Mouse (Mus musculus): ENCODE data around the gene Myl9.

Myl9 gene

DNA sequence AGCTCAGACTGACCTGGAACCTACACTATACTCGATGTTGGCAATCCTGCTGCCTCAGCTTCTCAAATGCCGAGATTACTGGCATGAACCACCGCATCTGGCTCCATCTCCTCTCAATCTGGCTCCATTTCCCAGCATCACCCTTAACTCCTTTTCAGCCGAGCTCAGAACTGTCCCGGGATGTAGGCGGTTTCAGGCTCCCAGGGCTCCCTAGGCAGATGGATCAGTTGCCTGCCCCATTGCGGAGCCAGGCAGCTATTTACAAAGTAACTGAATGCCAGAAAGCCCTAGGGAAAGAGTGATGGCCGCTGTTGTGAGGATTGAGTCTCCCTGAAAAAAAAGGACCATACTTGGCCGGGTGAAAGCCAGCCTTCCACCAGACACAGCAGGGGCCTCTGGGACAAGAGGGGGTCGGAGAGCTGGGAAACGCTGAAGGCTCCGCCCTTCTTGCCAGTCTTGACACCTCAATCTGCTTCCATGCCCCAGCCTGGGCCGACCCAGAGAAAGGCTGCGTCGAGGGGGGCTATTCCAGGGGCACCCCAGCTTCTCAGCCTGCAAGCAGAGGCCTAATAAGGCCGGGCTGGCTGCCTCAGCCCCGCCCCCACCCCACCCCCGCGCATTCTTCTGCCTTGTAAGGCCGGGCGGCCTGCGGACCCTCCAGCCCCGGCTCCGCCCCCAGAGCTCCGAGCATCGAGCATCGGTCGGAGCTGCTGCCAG lies at the start of gene Myl9:
Gene Myl9, plus strand, starts transcription at position 683 of the 717 bp plus-strand sequence.
- no peak for DNase-seq (ENCODE audit: extremely low read depth, low read depth)

GRCm38 (mm10) chr2:156726344-156726743 lies 48.9 kb upstream of the Myl9 start:
- DNase-seq (ENCODE audit: extremely low read depth, low read depth), result no peak

DNA sequence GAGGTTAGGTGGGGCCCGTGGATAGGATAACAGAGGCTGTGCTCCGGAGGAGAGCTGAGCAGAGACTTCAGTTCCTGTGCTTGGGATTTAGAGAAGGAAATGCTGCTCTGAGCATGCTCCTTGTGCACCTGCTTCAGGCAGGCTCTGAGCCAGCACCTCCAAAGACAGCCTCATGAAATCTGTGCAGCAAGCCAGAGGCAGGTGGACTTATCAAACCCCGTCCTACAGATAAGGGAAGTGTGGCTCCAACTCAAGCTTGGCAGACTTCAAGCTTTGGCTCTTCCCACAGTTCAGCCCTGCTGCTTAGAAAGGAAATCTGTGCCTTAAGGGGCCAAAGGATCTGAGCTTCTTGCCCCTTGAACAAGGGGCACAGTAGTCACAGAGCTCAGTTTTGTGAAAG lies 48.3 kb upstream of the Myl9 start:
- no peak for DNase-seq (ENCODE audit: extremely low read depth, low read depth)

DNA sequence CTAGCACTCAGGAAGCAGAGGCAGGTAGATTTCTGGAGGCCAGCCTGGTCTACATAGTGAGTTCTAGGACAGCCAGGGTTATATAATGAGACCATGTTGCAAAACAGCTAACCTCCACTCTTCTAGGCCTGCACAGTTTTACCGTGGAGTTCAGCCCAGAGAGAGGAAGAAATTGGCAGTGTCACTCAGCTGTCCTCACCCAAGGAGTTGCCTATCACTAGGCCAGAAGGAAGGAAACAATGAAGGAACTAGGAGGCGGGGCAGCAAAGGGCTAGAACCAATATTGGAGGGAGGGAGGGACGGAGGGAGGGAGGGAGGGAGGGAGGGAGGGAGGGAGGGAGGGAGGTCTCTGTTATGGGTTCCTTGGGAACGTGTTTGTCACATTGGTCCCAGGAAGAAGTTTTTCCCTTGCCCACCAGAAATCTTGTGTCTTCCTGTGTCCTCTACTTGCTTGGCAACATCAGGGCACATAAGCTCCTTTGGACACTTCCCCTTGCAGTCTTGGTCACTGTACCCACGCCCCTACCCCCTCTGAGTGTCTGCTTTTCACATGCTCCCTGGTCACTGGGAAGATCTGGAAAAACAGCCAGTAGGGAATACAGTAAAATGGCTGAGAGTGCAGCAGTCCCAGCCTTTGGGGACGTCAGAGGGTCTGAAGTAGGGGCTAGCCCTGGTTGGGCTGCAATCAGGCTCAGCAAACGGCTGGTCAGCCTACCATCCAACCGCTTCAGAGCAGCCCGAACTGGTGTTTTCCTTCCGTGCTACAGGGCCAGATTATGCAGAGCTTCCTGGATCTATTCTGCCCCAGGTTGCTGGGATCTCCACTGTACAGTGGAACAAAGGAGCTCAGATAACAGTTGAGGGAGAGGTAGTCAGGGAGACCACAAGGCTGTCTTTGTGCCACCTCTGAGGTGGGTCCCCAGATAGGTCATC lies 45.4 kb upstream of the Myl9 start:
- peak; percentile 84 for DNase-seq (ENCODE audit: extremely low read depth, low read depth)

DNA sequence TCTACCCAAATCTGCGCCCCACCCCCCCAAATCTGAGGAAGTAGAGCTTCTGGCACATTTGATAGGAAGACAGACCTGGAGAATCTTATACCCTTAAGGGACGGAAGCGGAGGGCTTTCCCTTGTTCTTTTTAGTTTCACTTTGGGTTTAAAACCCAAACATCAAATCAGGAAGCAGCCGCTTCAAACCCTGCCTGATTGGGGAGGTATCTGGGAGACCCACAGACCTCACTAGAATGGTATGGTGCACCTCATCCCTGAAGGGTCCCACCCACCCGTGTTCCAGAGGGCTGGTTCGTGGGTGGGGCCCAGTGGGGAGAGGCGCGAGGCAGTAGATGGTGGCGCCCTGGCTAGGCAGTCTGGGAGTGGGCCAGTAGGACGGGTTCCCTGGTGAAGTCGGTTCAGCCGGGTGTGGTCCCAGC lies 44.7 kb upstream of the Myl9 start:
- DNase-seq (ENCODE audit: extremely low read depth, low read depth), result peak; percentile 78

- DNase-seq (ENCODE audit: extremely low read depth, low read depth), result no peak
These were observed 43.6 kb upstream of the Myl9 start for GRCm38 (mm10) chr2:156731592-156731991.

DNA sequence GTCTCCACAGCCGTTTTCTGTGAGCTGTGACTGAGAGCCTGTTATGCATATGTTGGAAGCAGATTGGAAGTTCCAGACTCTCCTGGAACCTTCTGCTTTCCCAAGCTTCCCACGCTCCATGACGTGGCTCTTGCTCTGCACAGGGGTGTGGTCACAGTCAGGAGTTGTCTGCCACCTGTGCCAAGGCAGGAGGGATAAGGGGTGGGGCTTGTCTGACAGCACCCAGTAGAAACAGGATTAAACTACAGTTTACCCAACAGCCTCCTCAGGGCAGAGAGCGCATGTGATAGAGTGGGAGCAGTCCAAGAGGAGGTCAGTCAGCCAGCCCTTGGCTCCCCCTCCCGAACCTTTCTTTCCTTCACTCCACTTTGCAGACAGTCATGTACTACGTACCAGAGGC lies 43.1 kb upstream of the Myl9 start:
- no peak for DNase-seq (ENCODE audit: extremely low read depth, low read depth)

GRCm38 (mm10) chr2:156735761-156736335 lies 39.4 kb upstream of the Myl9 start:
- DNase-seq (ENCODE audit: extremely low read depth, low read depth), result no peak

DNA sequence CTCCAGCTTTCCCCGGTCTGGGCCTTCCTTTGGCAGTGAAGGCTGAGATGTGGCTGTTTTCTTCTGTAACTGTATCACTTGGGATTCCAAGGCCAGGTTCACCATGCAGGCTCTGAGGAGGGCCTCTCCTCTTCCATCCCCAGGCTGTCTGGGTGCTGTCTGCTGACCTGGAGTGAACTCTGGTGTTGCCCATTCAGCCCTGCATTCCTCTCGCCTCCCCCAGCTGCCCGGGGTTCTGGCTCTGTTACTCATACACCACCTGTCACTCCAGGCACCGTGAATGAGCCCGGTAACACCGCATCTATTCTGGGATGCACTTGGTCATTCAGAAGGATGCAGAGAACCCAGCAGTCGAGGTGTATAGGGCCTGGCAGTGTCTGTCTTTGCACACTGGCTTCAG lies 38.4 kb upstream of the Myl9 start:
- no peak for DNase-seq (ENCODE audit: extremely low read depth, low read depth)

- no peak for DNase-seq (ENCODE audit: extremely low read depth, low read depth)
These were observed 37.2 kb upstream of the Myl9 start for GRCm38 (mm10) chr2:156737976-156738375.

DNA sequence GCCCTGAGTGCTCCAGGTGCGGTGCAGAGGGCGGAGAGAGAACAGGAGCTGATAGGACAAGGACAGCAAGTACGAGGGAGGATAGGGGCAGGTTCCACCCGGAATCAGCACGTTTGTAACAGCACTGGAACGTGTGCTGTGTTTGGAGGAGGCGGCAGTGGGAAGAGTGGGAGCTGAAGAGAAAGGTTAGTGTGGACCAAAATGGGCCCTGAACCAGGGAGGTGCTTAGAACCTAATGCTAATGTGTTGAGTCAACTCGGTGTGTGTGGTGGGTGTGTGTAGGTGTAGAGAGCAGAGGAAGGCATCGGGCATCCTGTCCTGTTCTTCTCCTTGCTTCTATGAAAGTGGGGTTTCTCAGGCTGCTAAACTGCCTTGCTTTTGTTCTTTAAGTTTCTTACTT lies 34.0 kb upstream of the Myl9 start:
- DNase-seq (ENCODE audit: extremely low read depth, low read depth), result no peak

- DNase-seq (ENCODE audit: extremely low read depth, low read depth), result no peak
These were observed 33.2 kb upstream of the Myl9 start for GRCm38 (mm10) chr2:156741998-156742397.

DNA sequence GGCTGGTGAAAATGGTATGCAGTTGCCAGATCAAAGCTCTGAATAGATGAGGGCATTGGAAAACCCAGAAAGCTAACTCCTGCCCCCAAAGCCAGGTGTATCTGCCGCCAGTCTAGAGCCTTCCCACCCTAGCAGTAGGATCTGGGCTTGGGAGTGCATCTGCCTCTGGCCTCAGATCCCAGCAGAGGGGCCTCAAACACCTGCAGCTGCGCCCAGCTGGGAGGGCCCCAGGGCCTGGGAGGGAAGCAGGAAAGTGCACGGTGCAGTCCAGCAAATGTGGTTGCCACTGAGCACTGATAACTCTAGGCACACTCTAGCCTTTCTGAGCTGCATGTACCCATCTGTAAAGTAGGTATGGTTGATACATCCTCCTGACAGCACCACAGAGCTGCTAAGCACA lies 32.0 kb upstream of the Myl9 start:
- no peak for DNase-seq (ENCODE audit: extremely low read depth, low read depth)

- no peak for DNase-seq (ENCODE audit: extremely low read depth, low read depth)
These were observed 30.8 kb upstream of the Myl9 start for GRCm38 (mm10) chr2:156744414-156744813.

DNA sequence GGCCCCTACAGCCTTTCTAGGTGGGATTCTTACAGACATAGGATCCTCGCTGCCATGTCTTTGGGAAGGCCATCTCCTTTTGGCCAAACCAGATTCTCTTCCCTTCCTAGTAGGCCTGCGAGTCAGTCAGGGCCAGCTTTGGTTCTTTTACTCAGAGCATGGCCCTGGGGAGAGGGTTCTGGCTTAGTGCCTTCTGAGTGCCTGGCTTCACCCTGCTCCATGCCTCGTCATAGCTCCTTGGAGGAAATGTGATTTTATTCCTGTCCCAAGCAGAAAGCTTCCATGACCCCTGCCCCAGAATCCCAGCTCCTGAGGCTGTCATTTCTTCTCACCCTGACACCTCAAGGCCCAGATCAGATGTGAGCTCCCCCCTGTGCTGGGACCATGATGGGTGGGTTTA lies 27.9 kb upstream of the Myl9 start:
- DNase-seq (ENCODE audit: extremely low read depth, low read depth), result no peak

DNA sequence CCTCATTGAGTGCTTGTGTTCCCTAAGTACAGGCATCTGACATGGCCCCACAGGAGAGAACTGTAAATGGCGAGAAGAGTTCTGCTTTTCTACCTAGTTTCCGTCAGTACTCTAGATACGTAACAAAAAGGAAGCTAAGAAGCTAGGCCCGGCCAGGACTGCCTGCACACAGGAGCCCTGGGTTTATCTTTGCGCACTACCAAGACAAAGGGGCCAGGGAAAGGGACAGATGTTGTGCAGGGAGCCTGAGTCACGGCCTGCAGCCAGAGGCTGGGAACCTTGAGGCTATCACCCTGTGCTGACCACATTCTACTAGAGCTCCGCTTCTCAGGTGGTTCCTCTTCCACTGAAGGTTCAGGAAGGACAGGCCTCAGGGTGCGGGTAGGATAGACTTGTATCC lies 25.5 kb upstream of the Myl9 start:
- peak; percentile 76 for DNase-seq (ENCODE audit: extremely low read depth, low read depth)

- no peak for DNase-seq (ENCODE audit: extremely low read depth, low read depth)
These were observed 18.3 kb upstream of the Myl9 start for GRCm38 (mm10) chr2:156756937-156757336.

- no peak for DNase-seq (ENCODE audit: extremely low read depth, low read depth)
These were observed 14.2 kb upstream of the Myl9 start for GRCm38 (mm10) chr2:156760843-156761505.

DNA sequence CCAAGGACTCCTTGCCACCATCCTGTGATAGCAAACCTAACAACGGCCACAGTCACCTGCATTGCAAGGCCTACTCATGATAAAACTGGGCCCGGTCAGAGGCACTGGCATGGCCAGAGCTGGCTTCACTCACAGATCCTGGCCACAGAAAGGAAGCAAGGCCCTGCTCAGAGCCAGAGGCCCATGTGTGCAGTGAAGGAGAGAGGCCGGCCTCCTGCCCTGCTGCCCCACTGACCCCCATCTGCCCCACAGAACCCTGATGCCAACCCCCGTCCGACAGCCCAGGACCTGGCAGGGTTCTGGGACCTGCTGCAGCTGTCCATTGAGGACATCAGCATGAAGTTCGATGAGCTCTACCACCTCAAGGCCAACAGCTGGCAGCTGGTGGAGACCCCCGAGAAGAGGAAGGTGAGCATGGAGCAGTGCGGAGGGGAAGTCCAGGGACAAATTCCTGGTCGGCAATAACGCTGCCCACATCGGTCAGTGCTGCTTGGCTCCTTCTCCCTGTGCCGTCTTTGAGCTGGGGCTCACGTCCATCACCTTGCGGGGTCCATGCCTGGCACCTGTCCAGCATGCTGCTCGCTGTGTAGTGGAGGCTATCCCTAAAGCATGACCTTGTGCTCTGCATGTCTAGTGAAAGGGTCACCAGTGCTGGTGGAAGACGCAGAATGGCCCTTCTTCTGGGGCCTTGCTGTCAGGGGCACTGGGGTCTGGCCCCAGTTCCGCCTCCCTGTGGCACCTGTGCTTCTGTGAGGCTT lies 13.5 kb upstream of the Myl9 start:
- DNase-seq (ENCODE audit: extremely low read depth, low read depth), result no peak

DNA sequence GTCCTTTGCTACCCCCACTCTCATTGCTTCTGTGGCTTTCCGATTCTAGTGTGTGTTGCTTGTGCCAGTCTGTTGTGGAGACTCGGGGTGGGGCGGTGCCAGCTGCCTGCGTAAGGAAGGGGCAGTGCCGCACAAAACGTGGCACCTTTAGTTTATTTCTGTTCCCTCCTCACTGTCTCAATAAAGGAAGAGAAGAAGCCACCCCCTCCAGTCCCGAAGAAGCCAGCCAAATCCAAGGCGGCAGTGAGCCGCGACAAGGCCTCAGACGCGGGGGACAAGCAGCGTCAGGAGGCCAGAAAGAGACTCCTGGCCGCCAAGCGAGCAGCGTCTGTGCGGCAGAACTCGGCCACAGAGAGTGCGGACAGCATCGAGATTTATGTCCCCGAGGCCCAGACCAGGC lies 12.7 kb upstream of the Myl9 start:
- no peak for DNase-seq (ENCODE audit: extremely low read depth, low read depth)

DNA sequence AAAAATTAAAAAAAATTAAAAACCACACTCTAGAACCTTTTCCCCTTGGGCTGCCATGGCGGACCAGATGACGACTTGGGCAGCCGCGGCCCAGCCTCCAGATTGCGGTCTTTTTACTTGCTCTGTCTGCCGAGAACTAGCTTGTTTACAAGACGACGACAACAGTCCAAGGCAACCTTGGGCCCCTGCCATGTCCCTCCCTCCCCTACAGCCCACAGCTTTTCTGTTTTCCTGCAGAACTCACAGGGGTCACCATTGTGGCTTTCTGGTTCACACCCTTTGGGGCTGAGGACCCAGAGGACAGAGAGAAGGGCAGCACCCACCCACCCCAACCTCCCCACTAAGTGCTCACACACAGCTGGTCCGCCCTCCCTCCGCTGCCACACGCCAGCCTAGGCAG lies 12.1 kb upstream of the Myl9 start:
- DNase-seq (ENCODE audit: extremely low read depth, low read depth), result no peak

All from MEL-GATA-1-ER (cell line).